Mouse (Mus musculus) thymus, adult 2 months (tissue): Measurements from ENCODE around the gene Traf2. TPM values are rescaled to one million over a fixed set of nuclear protein-coding genes. Genes with fewer than 3 reads are reported as not detected.

Source experiments
- DNase-seq: peaks from one replicate; pipeline ENCODE4 v3.0.0; 2021
- H3K27ac ChIP-seq: fragments of 200-500 bp; 2 replicates; pipeline ENCODE4 v1.5.1; 2012; ENCODE audit warnings: low read length, control low read depth; ENCODE audit not compliant: control insufficient read depth, insufficient read depth
- H3K27me3 ChIP-seq: fragments of 200-500 bp; 2 replicates; pipeline ENCODE4 v1.6.1; 2012; ENCODE audit warnings: mild to moderate bottlenecking, low read length, moderate library complexity, mixed read lengths; ENCODE audit not compliant: control insufficient read depth, insufficient read depth
- H3K36me3 ChIP-seq: fragments of 200-500 bp; 2 replicates; pipeline ENCODE4 v1.6.1; 2012; ENCODE audit warnings: mild to moderate bottlenecking, low read length, moderate library complexity; ENCODE audit not compliant: control insufficient read depth, insufficient read depth
- H3K4me1 ChIP-seq: fragments of 200-500 bp; replicated peaks from 2 replicates; pipeline ENCODE4 v1.6.1; 2012; ENCODE audit warnings: low read length; ENCODE audit not compliant: control insufficient read depth, insufficient read depth
- H3K4me3 ChIP-seq: fragments of 200-500 bp; 2 replicates; pipeline ENCODE4 v1.5.1; 2012; ENCODE audit warnings: mild to moderate bottlenecking, low read length, control low read depth, moderate library complexity; ENCODE audit not compliant: control insufficient read depth, insufficient read depth
- CTCF ChIP-seq: fragments of 200-500 bp; IDR thresholded peaks from 2 replicates; pipeline ENCODE4 v1.5.1; 2012; ENCODE audit warnings: mild to moderate bottlenecking, control low read depth, low read length, moderate library complexity, borderline replicate concordance; ENCODE audit not compliant: control insufficient read depth, poor library complexity, insufficient read depth; ENCODE audit errors: extremely low read depth
- POLR2A ChIP-seq: fragments of 200-500 bp; IDR thresholded peaks from 2 replicates; pipeline ENCODE4 v1.6.1; 2012; ENCODE audit warnings: mild to moderate bottlenecking, low read length, control low read depth, moderate library complexity; ENCODE audit not compliant: control insufficient read depth, poor library complexity, insufficient read depth; ENCODE audit errors: extremely low read depth
- WGBS: fragments of 180-500 bp; shearing (Covaris S2); methylation state at CpG from one replicate; pipeline ENCODE4 v1.1.7; 2018; 5-methylcytosine and 5-hydroxymethylcytosine counted together
- polyA plus RNA-seq: library from polyadenylated mRNA; depleted of rRNA; stranded (reverse); fragments of >200 nt; gene quantifications from 2 replicates; pipeline ENCODE4 v1.2.3, GENCODE M21; 2012; rRNA removed

The Traf2 gene
- 47.7 and 49.9 TPM in 2 replicates for polyA plus RNA-seq

DNA sequence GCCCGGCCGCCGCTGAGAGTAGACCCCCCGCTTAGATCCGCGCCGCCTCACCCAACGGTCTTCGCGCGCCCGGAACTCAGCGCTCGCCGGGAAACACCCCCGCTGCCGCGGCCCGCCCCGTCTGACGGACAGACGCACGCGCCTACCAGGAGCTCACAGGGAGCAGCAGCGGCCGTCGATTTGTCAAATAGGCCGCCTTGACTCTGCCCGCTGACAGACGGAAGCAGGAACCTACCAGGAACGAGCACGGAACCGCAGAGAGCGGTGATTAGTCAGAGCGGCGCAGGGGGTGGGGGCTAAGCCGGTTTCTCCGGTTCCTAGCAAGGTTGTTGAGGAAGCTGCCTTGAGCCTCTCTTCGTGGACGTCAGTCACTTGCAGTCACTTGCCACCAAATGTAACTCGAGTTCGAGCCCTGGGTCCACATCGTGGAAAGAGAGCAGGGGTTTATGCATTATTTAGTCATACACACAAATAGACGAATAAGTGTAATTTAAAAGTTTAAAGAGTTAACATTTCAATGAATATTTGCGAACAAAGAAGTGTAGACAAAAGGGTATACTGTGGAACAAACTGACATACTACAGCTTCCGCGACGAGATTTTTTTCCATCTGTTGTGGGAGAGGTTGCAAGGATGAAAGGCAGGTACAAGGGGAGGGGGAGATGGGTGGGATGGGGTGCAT is at the start of gene Traf2:
TSS of gene Traf2 (minus strand) at position 130 of the 681 bp plus-strand sequence.
- under 1% methylated on average over 48 of the region's 48 CpGs for WGBS
- H3K4me3 ChIP-seq = peak within 1 kb of the TSS; percentile 68
- DNase-seq = peak; percentile 99
- TF ChIP-seq CTCF = 0 out of 2 replicates have a peak, but pooled peaks have one; percentile 63
- TF ChIP-seq POLR2A = peak; percentile 73
- H3K27ac ChIP-seq = peak within 1 kb of the TSS; percentile 68
- no peaks in the 10 kb centered on the region for H3K36me3 ChIP-seq
- peaks cover 64% of the 10 kb centered on the region for H3K4me1 ChIP-seq
- no peaks in the 10 kb centered on the region for H3K27me3 ChIP-seq

GRCm38 (mm10) chr2:25591863-25592262 is 45.1 kb upstream of the Traf2 start:
- no peak overlapping the region for H3K27ac ChIP-seq
- no peaks in the 10 kb centered on the region for H3K27me3 ChIP-seq
- H3K36me3 ChIP-seq = peaks cover 39% of the 10 kb centered on the region
- no peak overlapping the region for H3K4me3 ChIP-seq
- peak; percentile 47 for DNase-seq
- TF ChIP-seq POLR2A = no peak
- TF ChIP-seq CTCF = no peak
- no peaks in the 10 kb centered on the region for H3K4me1 ChIP-seq
- WGBS = 87% methylated on average over 2 of the region's 2 CpGs

DNA sequence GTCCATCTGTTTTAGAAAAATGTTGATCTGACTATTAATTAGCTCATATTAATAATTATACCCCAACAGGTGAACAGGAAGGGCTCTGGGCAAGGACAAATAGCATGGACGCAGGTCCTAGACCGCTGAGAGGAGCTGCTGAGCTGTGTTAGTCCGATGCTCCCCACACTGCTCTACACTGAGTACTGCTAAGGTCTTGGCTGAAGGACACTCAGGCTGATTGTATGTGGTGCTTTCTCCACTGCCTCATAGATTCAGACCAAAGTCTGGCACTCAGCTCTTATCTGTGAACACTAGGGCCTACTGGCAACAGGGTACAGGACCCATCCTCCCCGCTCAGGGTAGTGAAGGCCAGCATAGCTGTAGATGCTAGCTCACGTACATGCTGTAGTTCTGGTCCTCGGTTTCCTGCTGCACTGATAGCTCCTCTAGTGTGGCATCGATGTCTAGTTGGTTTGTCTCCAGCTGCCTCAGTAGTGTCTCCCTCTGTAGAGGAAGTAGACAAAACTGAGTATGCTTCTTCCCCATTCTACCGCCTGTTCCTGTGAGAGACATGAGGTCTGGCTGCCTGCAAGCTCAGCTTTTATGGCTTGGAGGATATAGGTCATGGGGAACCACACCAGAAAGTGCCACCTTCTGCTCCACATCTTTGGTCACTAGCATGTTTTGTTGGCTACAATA is 41.6 kb upstream of the Traf2 start:
- 81% methylated on average over 8 of the region's 8 CpGs for WGBS
- TF ChIP-seq POLR2A = no peak
- no peak for TF ChIP-seq CTCF
- Histone ChIP-seq H3K4me3 (no peak overlapping the region), H3K36me3 (peaks cover 13% of the 10 kb centered on the region), H3K27ac (no peak overlapping the region), H3K27me3 (no peaks in the 10 kb centered on the region), H3K4me1 (no peaks in the 10 kb centered on the region)
- DNase-seq = no peak

GRCm38 (mm10) chr2:25587290-25587689 is 40.5 kb upstream of the Traf2 start:
- TF ChIP-seq CTCF (no peak), POLR2A (no peak)
- 98% methylated on average over 8 of the region's 8 CpGs for WGBS
- no peak for DNase-seq
- no peaks in the 10 kb centered on the region for H3K4me1 ChIP-seq
- H3K36me3 ChIP-seq = peaks cover 3% of the 10 kb centered on the region
- no peak overlapping the region for H3K27ac ChIP-seq
- no peak overlapping the region for H3K4me3 ChIP-seq
- no peaks in the 10 kb centered on the region for H3K27me3 ChIP-seq

DNA sequence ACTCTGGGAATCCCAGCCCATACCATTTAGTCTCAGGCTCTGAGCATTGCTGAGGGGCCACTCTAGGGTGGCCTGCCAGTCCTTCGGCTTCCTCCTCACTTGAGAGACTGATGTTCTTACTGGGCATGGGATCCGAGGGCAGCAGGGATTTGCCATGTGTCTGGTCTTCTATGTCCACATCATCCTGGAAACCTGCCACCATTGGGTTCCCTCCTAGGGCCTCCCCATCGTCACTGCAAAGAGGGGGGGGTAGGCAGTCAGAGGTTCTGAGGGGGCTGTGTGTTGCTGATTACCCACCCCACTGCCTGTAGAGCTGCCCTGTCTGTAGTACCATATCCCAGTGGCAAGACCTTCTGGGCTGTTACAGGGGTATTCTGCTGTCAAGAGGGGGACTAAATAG is 38.9 kb upstream of the Traf2 start:
- Histone ChIP-seq H3K27ac (no peak overlapping the region), H3K36me3 (no peaks in the 10 kb centered on the region; the same call in 1 of the 2 replicates), H3K4me1 (peaks cover 12% of the 10 kb centered on the region), H3K27me3 (no peaks in the 10 kb centered on the region), H3K4me3 (no peak overlapping the region)
- TF ChIP-seq POLR2A (no peak), CTCF (no peak)
- DNase-seq = no peak
- WGBS = 91% methylated on average over 3 of the region's 3 CpGs

GRCm38 (mm10) chr2:25584856-25585255 is 38.1 kb upstream of the Traf2 start:
- H3K4me1 ChIP-seq = peaks cover 17% of the 10 kb centered on the region
- TF ChIP-seq CTCF = no peak
- no peak for TF ChIP-seq POLR2A
- H3K27me3 ChIP-seq = 0 out of 2 replicates have a peak, but pooled peaks cover 1% of the 10 kb centered on the region
- H3K36me3 ChIP-seq = no peaks in the 10 kb centered on the region; the same call in 1 of the 2 replicates
- no peak for DNase-seq
- no peak overlapping the region for H3K27ac ChIP-seq
- no peak overlapping the region for H3K4me3 ChIP-seq
- 96% methylated on average over 4 of the region's 4 CpGs for WGBS

- Histone ChIP-seq H3K36me3 (no peaks in the 10 kb centered on the region; the same call in 1 of the 2 replicates), H3K4me1 (peaks cover 24% of the 10 kb centered on the region), H3K27me3 (peaks cover 8% of the 10 kb centered on the region), H3K27ac (no peak overlapping the region), H3K4me3 (no peak overlapping the region)
- TF ChIP-seq CTCF (no peak), POLR2A (no peak)
- no peak for DNase-seq
- WGBS = 94% methylated on average over 3 of the region's 3 CpGs
These were observed 37.4 kb upstream of the Traf2 start for GRCm38 (mm10) chr2:25584152-25584551.
